Mouse (Mus musculus) ES-Bruce4 (cell line): ENCODE data around the gene Prkce.

Source experiments
- CTCF ChIP-seq: IDR thresholded peaks from one replicate; pipeline ENCODE4 v1.8.1; 2011; ENCODE audit warnings: low read depth, low read length
- EP300 ChIP-seq: IDR thresholded peaks from 2 replicates; pipeline ENCODE4 v1.6.1; 2011; ENCODE audit warnings: low read depth, low read length; ENCODE audit not compliant: insufficient read depth
- POLR2A ChIP-seq: IDR thresholded peaks from one replicate; pipeline ENCODE4 v1.8.1; 2011; ENCODE audit warnings: low read length; ENCODE audit not compliant: insufficient read depth

DNA sequence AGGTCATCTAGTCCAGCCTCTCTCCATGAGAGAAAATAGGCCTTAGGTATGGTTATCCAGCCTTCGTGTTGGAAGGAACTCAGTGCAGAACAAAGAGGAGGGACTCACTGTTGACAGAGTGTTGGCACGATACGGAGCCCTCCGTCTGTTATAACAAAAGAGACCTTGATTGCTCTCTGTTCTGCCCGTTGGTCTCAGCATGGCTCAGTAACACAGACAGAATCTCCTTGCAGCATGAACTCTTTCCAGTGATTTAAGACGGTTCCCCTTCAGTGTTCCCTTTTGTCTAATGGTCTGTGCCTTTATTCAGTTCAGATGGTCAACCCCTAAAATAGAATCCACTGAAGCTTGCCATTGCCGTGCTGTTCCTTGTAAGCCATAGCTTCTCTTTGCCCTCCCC is 378.9 kb downstream of the Prkce start:
- no peak for TF ChIP-seq EP300
- TF ChIP-seq POLR2A = no peak
- TF ChIP-seq CTCF = no peak
